Mouse (Mus musculus) adrenal gland, postnatal 36 days (tissue): ENCODE data around the gene H6pd. TPM values are rescaled to one million over a fixed set of nuclear protein-coding genes. Genes with fewer than 3 reads are reported as not detected.

Experiments
- DNase-seq, 2 experiments: peaks; one replicate each; pipeline ENCODE4 v3.0.0; 2021; ENCODE audit warnings: mixed read lengths in 1 of 2
- total RNA-seq, 2 experiments: library from RNA; stranded (reverse); gene quantifications; 2 replicates each; pipeline ENCODE4 v1.2.3; 2021

The H6pd gene
- total RNA-seq, 2 experiments from 2014 or later = 152 to 160 TPM

GRCm38 (mm10) chr4:149944214-149944613, 64.6 kb downstream of the H6pd start:
- no peak for DNase-seq

- no peak for DNase-seq
Measured at GRCm38 (mm10) chr4:149942831-149943741, 65.7 kb downstream of the H6pd start.

GRCm38 (mm10) chr4:149941067-149941755, 67.6 kb downstream of the H6pd start:
- no peak for DNase-seq

GRCm38 (mm10) chr4:149938701-149939100, 70.1 kb downstream of the H6pd start:
- no peak for DNase-seq

GRCm38 (mm10) chr4:149936921-149937320, 71.9 kb downstream of the H6pd start:
- no peak for DNase-seq

- no peak for DNase-seq
Measured at GRCm38 (mm10) chr4:149935470-149935869, 73.4 kb downstream of the H6pd start.

- DNase-seq = no peak
Measured at GRCm38 (mm10) chr4:149933519-149934245, 75.1 kb downstream of the H6pd start.

GRCm38 (mm10) chr4:149933025-149933424, 75.8 kb downstream of the H6pd start:
- DNase-seq = no peak

GRCm38 (mm10) chr4:149932108-149932815, 76.6 kb downstream of the H6pd start:
- DNase-seq = no peak

GRCm38 (mm10) chr4:149930755-149931154, 78.1 kb downstream of the H6pd start:
- no peak for DNase-seq

Other genes starting within 250 kb of the H6pd start
- gene Slc25a33, start 234.7 kb downstream of the H6pd start, total RNA-seq = 10 to 100 TPM; 18.3 to 31.6 TPM
- 10 to 100 TPM; 21.8 to 52.7 TPM for gene Spsb1, start 54.0 kb downstream of the H6pd start, total RNA-seq
- gene Gpr157, start 78.3 kb upstream of the H6pd start, total RNA-seq = 1 to 10 TPM in 1 of 2 experiments, under 1 TPM in 1; 0.99 to 1.9 TPM
- gene Slc2a5, start 110.3 kb upstream of the H6pd start, total RNA-seq = 1 to 10 TPM; 3.7 to 8.5 TPM
- gene Slc2a7, start 139.9 kb upstream of the H6pd start, total RNA-seq = not detected
- 1 to 10 TPM in 1 of 2 experiments, under 1 TPM in 1; 0.79 to 1.6 TPM for gene Car6, start 192.3 kb upstream of the H6pd start, total RNA-seq
- gene Eno1, start 227.7 kb upstream of the H6pd start, total RNA-seq = 100 to 1,000 TPM; 468 to 482 TPM